Mouse (Mus musculus) embryonic facial prominence, embryonic 10.5 days (tissue): Measurements from ENCODE around the gene Arid1b. TPM values are rescaled to one million over a fixed set of nuclear protein-coding genes. Genes with fewer than 3 reads are reported as not detected.

ENCODE experiments used
- DNase-seq: peaks from one replicate; pipeline ENCODE4 v3.0.0-alpha.2; 2017; ENCODE audit warnings: low spot score
- H3K27ac ChIP-seq: fragments of 300-500 bp; sonication (generic); replicated peaks from 2 replicates; pipeline ENCODE4 v1.5.1; 2016; ENCODE audit warnings: mild to moderate bottlenecking
- H3K27me3 ChIP-seq: fragments of 300-500 bp; sonication (generic); replicated peaks from 2 replicates; pipeline ENCODE4 v1.6.1; 2016; ENCODE audit warnings: low read depth, mild to moderate bottlenecking; ENCODE audit not compliant: poor library complexity, severe bottlenecking
- H3K36me3 ChIP-seq: fragments of 300-500 bp; sonication (generic); replicated peaks from 2 replicates; pipeline ENCODE4 v1.6.1; 2016; ENCODE audit warnings: mild to moderate bottlenecking, moderate library complexity
- H3K4me1 ChIP-seq: fragments of 300-500 bp; sonication (generic); 2 replicates; pipeline ENCODE4 v1.6.1; 2016
- H3K4me3 ChIP-seq: fragments of 300-500 bp; sonication (generic); 2 replicates; pipeline ENCODE4 v1.5.1; 2016; ENCODE audit warnings: mild to moderate bottlenecking, moderate library complexity
- H3K9me3 ChIP-seq: fragments of 300-500 bp; sonication (generic); 2 replicates; pipeline ENCODE4 v1.6.1; 2016; ENCODE audit warnings: mild to moderate bottlenecking
- whole genome bisulfite sequencing: fragments of 180-500 bp; shearing (Covaris S2); methylation state at CpG from one replicate; pipeline ENCODE4 v1.1.7; 2016; 5-methylcytosine and 5-hydroxymethylcytosine counted together
- polyA plus RNA-seq: library from polyadenylated mRNA; unstranded; fragments of >200 nt; fragmentation: Nextera tagmentation; extraction: Ambion mirVana; gene quantifications from 2 replicates; pipeline ENCODE4 v1.2.1, GENCODE M21; 2016

The Arid1b gene
- polyA plus RNA-seq, 1 experiment from 2014 or later: 12.4 TPM

DNA sequence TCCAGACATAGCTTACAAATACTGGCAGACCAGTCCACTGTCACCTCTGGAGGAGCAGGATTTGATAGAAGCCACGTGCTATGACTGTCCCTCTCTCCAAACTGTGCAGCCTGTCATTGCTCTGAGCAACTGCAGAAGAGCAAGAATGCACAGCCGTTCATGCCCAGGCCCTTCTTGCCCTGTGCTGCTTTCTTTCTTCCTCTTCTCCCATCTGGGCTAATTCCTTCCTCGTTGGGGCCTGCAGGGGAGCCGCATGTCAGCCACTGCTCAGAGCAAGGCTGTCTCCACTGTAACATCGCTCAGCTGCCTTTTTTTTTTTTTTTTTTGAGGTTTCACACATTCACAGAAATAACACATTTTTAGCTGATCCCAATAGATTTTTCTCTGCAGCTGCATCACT, 315.8 kb downstream of the Arid1b start:
- Histone ChIP-seq H3K27ac (no peak overlapping the region), H3K4me3 (no peak overlapping the region), H3K27me3 (no peaks in the 10 kb centered on the region), H3K36me3 (peaks cover 72% of the 10 kb centered on the region), H3K4me1 (peaks cover 8% of the 10 kb centered on the region; the same call in 1 of the 2 replicates), H3K9me3 (no peaks in the 10 kb centered on the region)
- DNase-seq: no peak
- WGBS: 49% methylated on average over 5 of the region's 5 CpGs

DNA sequence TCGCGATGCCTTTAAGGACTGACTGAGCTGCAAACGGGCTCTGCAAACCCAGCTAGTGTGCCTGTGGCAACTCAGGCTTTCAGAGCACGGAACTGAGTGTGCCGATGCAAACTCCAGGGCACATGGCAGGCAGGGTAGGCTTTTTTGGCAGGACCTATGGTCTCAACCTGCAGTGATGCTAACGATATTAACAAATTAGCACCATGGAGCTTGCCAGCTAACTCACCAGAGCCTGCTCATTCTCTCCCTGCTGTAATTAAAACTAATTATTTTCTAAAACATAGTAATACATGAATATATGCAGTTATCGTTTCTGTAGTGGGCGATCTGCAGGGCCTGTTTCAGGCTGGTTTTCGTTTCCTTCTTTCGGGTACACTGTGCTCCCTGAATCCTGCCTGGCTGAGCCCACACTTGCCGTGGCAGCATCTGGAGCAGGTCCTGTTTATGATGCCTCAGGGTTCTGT, 316.3 kb downstream of the Arid1b start:
- H3K27ac ChIP-seq: no peak overlapping the region
- no peak for DNase-seq
- 84% methylated on average over 11 of the region's 11 CpGs for WGBS
- H3K4me3 ChIP-seq: no peak overlapping the region
- peaks cover 8% of the 10 kb centered on the region; the same call in 1 of the 2 replicates for H3K4me1 ChIP-seq
- H3K36me3 ChIP-seq: peaks cover 71% of the 10 kb centered on the region
- H3K9me3 ChIP-seq: no peaks in the 10 kb centered on the region
- no peaks in the 10 kb centered on the region for H3K27me3 ChIP-seq

DNA sequence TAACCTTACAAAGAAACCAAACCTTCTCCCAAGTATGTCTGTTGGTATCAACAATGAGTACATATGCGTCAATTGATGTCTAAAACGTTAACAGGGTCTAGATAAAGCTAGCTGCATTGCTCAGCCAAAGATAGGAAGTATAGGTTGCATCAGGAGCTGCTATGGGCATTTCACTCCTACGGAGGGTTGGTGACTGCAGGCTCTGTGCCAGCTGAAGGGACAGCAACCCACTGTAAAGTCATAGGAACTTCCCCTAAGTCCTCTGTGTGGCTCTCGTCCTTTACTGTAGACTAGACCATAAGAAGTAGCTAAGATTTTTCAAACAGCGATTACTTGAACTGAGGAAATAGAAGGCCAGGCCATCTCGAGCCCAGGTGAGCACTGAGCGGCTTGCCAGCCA, 316.9 kb downstream of the Arid1b start:
- no peaks in the 10 kb centered on the region for H3K27me3 ChIP-seq
- no peak overlapping the region for H3K27ac ChIP-seq
- H3K4me1 ChIP-seq: peaks cover 8% of the 10 kb centered on the region; the same call in 1 of the 2 replicates
- H3K4me3 ChIP-seq: no peak overlapping the region
- no peak for DNase-seq
- H3K36me3 ChIP-seq: peaks cover 69% of the 10 kb centered on the region
- WGBS: 92% methylated on average over 7 of the region's 7 CpGs
- H3K9me3 ChIP-seq: no peaks in the 10 kb centered on the region

DNA sequence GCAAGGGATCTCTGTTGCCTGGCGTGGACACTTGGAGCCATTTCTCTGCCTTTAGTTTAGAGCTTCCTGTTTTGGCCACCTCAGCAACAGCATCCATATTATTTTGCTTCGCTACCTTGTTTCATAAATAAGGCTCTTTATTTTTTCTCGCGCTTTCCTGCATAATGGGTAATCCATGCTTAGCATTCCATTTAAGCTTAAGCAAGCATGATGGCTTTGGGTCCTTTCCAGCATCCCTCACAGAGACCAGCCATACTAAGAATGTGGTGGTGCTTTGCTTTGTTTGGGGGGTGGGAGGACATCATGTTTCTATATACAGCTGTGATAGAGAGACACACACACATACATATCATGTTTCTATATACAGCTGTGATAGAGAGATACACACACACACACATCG, 318.2 kb downstream of the Arid1b start:
- Histone ChIP-seq H3K36me3 (peaks cover 69% of the 10 kb centered on the region), H3K27me3 (no peaks in the 10 kb centered on the region), H3K4me1 (peaks cover 4% of the 10 kb centered on the region; the same call in 1 of the 2 replicates), H3K27ac (no peak overlapping the region), H3K9me3 (no peaks in the 10 kb centered on the region), H3K4me3 (no peak overlapping the region)
- DNase-seq: no peak
- 95% methylated on average over 5 of the region's 5 CpGs for WGBS

DNA sequence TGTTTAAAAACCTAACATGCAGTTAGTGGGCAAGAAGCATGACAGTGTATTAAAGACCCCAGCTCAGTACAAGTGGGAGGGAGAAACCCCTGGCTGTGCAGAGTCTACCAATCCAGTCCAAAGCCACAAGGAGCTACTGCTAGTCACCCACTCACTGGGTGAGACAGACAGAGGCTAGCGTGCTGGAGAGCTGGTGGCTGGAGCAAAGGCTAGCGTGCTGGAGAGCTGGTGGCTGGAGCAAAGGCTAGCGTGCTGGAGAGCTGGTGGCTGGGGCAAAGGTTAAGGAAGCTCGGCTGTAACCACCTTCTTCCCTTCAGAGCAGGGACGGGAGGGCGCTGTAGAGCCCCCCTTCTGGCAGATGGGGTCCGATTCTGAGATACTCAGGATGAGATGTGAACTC, 320.6 kb downstream of the Arid1b start:
- Histone ChIP-seq H3K27me3 (no peaks in the 10 kb centered on the region), H3K9me3 (no peaks in the 10 kb centered on the region), H3K36me3 (peaks cover 75% of the 10 kb centered on the region), H3K4me3 (no peak overlapping the region), H3K4me1 (peaks cover 3% of the 10 kb centered on the region; the same call in 1 of the 2 replicates), H3K27ac (no peak overlapping the region)
- WGBS: 45% methylated on average over 7 of the region's 7 CpGs
- DNase-seq: no peak

DNA sequence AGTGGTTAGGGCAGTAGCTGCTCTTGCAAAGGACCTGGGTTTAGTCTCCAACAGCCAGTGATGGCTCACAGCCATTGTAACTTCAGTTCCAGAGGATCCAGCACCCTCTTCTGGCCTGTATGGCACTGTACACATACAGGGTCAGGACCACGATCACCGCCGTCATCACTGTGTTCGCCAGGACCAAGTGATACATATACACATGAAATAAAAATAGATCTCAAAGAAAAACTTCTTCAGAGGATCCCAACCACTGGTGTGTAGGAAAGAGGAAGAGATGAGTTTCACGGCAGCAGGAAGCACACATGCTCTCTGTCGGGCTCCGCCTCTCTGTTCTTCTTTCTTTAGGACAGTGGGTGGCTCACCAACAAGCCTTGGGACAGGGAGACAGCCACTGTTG, 322.4 kb downstream of the Arid1b start:
- Histone ChIP-seq H3K27me3 (0 out of 2 replicates have a peak, but pooled peaks cover 3% of the 10 kb centered on the region), H3K27ac (no peak overlapping the region), H3K36me3 (peaks cover 87% of the 10 kb centered on the region), H3K4me3 (no peak overlapping the region), H3K9me3 (no peaks in the 10 kb centered on the region), H3K4me1 (no peaks in the 10 kb centered on the region)
- no peak for DNase-seq
- WGBS: 88% methylated on average over 7 of the region's 7 CpGs

DNA sequence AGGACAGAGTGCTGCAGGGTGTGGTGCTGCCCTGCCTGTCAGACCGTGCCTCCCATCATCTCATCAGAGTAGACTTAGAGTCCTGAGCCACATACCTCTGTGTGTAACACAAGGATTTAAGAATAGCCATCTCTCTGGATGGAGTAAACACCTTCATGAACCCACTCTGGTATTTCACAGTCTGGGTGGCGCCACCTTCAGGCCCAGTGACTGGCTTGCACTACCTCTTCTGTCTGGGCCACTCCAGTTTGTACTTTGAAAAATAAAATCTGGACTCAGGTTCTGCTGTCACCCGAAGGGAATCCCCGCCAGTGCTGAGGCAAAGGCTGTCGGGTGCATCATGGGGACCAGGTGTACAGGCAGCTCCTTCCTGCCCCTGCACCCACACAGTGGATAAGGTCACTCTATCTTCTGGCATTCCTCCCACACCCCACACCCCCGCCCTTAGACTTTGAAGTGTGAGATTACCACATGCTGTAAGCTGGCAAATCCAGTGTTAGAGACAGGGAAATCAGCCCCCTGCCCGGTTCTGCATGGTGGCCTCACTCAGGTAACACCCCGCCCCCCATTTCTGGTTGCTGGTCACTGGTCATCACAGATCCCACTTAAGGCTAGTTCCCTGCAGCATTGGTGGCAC, 327.6 kb downstream of the Arid1b start:
- DNase-seq: no peak

DNA sequence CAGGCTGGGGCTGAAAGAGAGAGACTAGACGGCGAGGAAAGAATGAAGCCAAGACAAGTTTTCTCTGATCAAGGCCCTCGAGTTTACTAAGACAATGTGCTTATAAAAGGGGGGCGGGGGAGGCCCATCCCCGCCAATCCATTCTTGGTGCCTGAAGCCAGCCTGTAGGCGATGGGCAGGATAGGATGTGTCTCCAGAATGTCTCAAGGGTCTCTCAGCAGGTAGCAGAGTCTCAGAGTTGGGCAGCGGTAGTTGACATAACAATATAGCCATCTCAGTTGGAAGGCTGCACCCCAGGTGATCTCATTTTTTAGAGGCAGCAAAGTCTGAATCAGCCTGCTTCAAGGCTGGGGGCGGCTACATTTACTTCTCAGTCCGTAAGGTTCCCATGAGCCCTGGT, 328.5 kb downstream of the Arid1b start:
- Histone ChIP-seq H3K9me3 (no peaks in the 10 kb centered on the region), H3K27me3 (peaks cover 32% of the 10 kb centered on the region), H3K4me1 (peaks cover 36% of the 10 kb centered on the region), H3K4me3 (no peak overlapping the region), H3K36me3 (peaks cover 81% of the 10 kb centered on the region), H3K27ac (no peak overlapping the region)
- no peak for DNase-seq
- 79% methylated on average over 9 of the region's 9 CpGs for WGBS

More for the DNA sequence above, 327.6 kb downstream of the Arid1b start:
- Histone ChIP-seq H3K27me3 (peaks cover 25% of the 10 kb centered on the region), H3K4me3 (no peak overlapping the region), H3K27ac (no peak overlapping the region), H3K9me3 (no peaks in the 10 kb centered on the region), H3K4me1 (peaks cover 36% of the 10 kb centered on the region), H3K36me3 (peaks cover 81% of the 10 kb centered on the region)
- 80% methylated on average over 8 of the region's 8 CpGs for WGBS

DNA sequence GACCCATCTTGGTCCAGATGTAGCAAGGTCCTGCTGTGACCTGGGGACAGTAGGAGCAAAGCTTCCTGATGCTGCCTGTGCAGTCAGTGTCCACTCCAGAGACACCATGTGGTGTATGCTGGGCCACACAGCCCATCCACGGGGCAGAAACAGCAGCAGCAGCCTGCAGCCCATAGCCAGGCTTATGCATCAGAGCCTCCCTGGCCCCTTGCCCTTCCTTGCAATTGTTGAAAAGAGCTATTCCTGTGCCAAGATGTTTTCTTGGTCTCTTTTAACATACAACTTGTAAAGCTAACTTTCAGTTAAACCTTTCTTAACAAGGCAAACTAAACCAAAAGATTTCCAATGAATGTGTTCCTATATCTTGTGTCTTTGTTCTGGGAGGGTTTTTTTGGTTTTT, 329.6 kb downstream of the Arid1b start:
- H3K9me3 ChIP-seq: no peaks in the 10 kb centered on the region
- peaks cover 82% of the 10 kb centered on the region for H3K36me3 ChIP-seq
- peaks cover 36% of the 10 kb centered on the region for H3K4me1 ChIP-seq
- WGBS: 43% methylated on average over 1 of the region's 1 CpGs
- DNase-seq: no peak
- peak overlapping the region; percentile 67 for H3K27ac ChIP-seq
- H3K27me3 ChIP-seq: peaks cover 41% of the 10 kb centered on the region
- H3K4me3 ChIP-seq: no peak overlapping the region

DNA sequence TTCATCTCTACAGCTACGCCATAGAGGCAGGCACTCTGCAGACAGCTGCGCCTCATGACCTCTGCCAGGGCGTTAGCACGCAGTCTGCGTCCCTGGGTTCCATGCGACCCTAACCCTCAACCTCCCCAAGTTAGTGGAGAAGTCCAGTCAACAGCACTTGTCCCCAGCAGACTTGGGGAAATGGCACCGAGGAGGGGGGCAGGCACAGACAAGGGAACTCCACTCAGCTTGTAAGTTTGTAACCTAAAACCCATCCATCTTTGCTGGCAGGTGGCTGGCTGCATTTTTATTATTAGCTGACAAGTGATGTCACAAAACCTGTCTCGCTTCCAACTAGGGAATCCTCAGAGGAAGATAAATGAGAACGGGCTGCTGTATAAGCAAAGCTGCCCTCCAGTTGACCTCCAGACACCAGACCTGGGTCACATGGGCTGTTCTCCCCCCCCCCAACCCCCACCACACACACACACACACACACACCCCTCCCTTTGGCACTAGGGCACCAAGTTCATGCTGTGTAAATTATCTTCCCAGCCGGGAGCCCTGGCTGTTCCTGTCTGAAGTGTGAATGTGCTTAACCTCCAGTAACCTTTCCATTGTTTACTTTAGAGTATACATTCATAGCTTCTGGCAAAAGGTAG, 330.2 kb downstream of the Arid1b start:
- H3K4me1 ChIP-seq: peaks cover 36% of the 10 kb centered on the region
- WGBS: 21% methylated on average over 10 of the region's 10 CpGs

DNA sequence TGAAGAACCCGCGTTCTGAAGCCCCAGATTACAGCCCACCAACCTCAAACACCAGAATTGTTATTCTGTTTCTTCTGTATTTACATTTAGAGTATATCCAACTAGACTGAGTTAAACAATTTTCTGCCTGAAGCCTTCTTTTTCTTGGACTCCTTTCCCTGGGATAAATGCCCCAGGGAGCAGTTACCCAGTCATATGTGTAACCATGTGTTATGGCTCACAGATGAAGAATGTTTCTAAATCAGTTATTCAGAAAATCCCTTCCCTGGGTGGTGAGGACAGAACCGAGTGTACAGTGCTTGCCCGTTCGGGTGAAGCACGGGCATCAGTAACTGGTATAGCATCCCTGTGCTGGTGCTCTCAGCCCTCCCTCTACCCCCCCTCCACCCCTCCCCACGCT, 332.6 kb downstream of the Arid1b start:
- Histone ChIP-seq H3K4me3 (no peak overlapping the region), H3K27me3 (peaks cover 36% of the 10 kb centered on the region), H3K9me3 (no peaks in the 10 kb centered on the region), H3K27ac (no peak overlapping the region), H3K36me3 (peaks cover 82% of the 10 kb centered on the region), H3K4me1 (peaks cover 36% of the 10 kb centered on the region)
- DNase-seq: no peak
- WGBS: 92% methylated on average over 7 of the region's 7 CpGs

More for the DNA sequence above, 330.2 kb downstream of the Arid1b start:
- DNase-seq: peak; percentile 86
- Histone ChIP-seq H3K27ac (0 out of 2 replicates have a peak overlapping the region, but pooled peaks have one; percentile 44), H3K4me3 (peak overlapping the region; percentile 29; the same call in 1 of the 2 replicates), H3K9me3 (no peaks in the 10 kb centered on the region), H3K36me3 (peaks cover 82% of the 10 kb centered on the region), H3K27me3 (peaks cover 41% of the 10 kb centered on the region)

DNA sequence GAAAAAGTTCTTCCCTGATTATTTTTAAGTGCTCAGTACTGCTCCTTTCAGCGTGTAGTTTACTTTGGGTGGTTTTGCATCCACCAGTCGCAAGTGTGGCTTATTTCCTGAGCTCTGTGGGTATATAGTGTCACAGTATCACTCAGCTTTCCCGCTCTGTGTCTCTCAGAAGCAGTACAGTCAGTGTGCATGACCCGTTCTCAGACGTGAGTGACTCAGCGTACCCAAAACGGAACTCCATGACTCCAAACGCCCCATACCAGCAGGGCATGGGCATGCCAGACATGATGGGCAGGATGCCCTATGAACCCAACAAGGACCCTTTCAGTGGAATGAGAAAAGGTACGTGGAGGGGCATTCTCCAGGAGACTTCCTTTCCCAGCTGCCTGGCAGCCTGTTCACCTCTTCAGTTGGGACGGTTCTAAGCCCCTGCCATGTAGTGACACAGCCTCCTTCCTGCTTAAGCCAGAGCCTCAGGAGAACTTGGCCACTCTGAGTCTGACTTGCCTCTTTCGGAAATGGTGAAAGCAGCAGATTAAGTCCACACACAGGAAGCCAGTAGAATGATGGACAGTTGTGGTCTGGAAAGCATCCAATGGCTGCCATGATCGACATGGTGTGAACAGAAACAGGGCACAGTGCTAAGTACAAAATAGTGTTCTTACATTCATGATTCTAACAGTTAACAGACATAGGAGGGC, 333.5 kb downstream of the Arid1b start:
- Histone ChIP-seq H3K27me3 (peaks cover 30% of the 10 kb centered on the region), H3K4me1 (peaks cover 27% of the 10 kb centered on the region), H3K4me3 (no peak overlapping the region), H3K27ac (no peak overlapping the region), H3K9me3 (no peaks in the 10 kb centered on the region), H3K36me3 (peaks cover 82% of the 10 kb centered on the region)
- 92% methylated on average over 12 of the region's 12 CpGs for WGBS
- DNase-seq: no peak
